Mouse (Mus musculus) midbrain, postnatal 0 days (tissue): ENCODE results near the gene Mob3c. TPM values are rescaled to one million over a fixed set of nuclear protein-coding genes. Genes with fewer than 3 reads are reported as not detected.

ENCODE experiments used
- ATAC-seq: fragments of 200-750 bp; cut with Nextera tagmentation; 2 replicates; pipeline ENCODE4 v1.8.0; 2017; ENCODE audit warnings: moderate number of reproducible peaks, mild to moderate bottlenecking, moderate TSS enrichment, moderate library complexity; ENCODE audit not compliant: low FRiP score
- DNase-seq: peaks from one replicate; pipeline ENCODE4 v3.0.0-alpha.2; 2015; ENCODE audit warnings: low spot score
- H3K27ac ChIP-seq: fragments of 300-500 bp; sonication (generic); 2 replicates; pipeline ENCODE4 v1.5.1; 2014; ENCODE audit warnings: low read depth, mild to moderate bottlenecking, low read length, mixed read lengths
- H3K27me3 ChIP-seq: fragments of 300-500 bp; sonication (generic); 2 replicates; pipeline ENCODE4 v1.6.1; 2014; ENCODE audit warnings: low read length, control low read depth, mixed read lengths; ENCODE audit not compliant: insufficient read depth
- H3K36me3 ChIP-seq: fragments of 300-500 bp; sonication (generic); 2 replicates; pipeline ENCODE4 v1.6.1; 2014; ENCODE audit warnings: low read length, control low read depth, mixed read lengths; ENCODE audit not compliant: insufficient read depth
- H3K4me1 ChIP-seq: fragments of 300-500 bp; sonication (generic); 2 replicates; pipeline ENCODE4 v1.6.1; 2014; ENCODE audit warnings: mild to moderate bottlenecking, control low read depth, antibody characterized with exemption, low read length, mixed read lengths; ENCODE audit not compliant: insufficient read depth
- H3K4me2 ChIP-seq: fragments of 300-500 bp; sonication (generic); 2 replicates; pipeline ENCODE4 v1.6.1; 2014; ENCODE audit warnings: low read depth, mild to moderate bottlenecking, low read length, mixed read lengths; ENCODE audit not compliant: poor library complexity, severe bottlenecking
- H3K4me3 ChIP-seq: fragments of 300-500 bp; sonication (generic); 2 replicates; pipeline ENCODE4 v1.5.1; 2014; ENCODE audit warnings: low read depth, mild to moderate bottlenecking, low read length, moderate library complexity
- H3K9ac ChIP-seq: fragments of 300-500 bp; sonication (generic); replicated peaks from 2 replicates; pipeline ENCODE4 v1.6.1; 2014; ENCODE audit warnings: mild to moderate bottlenecking, low read length, moderate library complexity, mixed read lengths; ENCODE audit not compliant: poor library complexity, severe bottlenecking
- H3K9me3 ChIP-seq: fragments of 300-500 bp; sonication (generic); 2 replicates; pipeline ENCODE4 v1.6.1; 2016; ENCODE audit warnings: low read length, control low read depth
- CTCF ChIP-seq: IDR thresholded peaks from 2 replicates; pipeline ENCODE4 v1.5.1; 2016; ENCODE audit warnings: antibody characterized with exemption, mild to moderate bottlenecking
- WGBS: fragments of 180-500 bp; shearing (Covaris S2); extraction: QIAGEN DNeasy Blood & Tissue Kit; methylation state at CpG from one replicate; pipeline ENCODE4 v1.1.7; 2014; 5-methylcytosine and 5-hydroxymethylcytosine counted together
- polyA plus RNA-seq: library from polyadenylated mRNA; unstranded; fragments of >200 nt; fragmentation: Nextera tagmentation; extraction: Ambion mirVana; gene quantifications from 2 replicates; pipeline ENCODE4 v1.2.1, GENCODE M21; 2015
- total RNA-seq: library from RNA; depleted of rRNA; stranded (reverse); fragments of >200 nt; gene quantifications from 2 replicates; pipeline ENCODE4 v1.2.3, GENCODE M21; 2014

Mob3c gene
- total and polyA plus RNA-seq, 2 experiments from 2014 or later = 3.1 to 12.1 TPM

DNA sequence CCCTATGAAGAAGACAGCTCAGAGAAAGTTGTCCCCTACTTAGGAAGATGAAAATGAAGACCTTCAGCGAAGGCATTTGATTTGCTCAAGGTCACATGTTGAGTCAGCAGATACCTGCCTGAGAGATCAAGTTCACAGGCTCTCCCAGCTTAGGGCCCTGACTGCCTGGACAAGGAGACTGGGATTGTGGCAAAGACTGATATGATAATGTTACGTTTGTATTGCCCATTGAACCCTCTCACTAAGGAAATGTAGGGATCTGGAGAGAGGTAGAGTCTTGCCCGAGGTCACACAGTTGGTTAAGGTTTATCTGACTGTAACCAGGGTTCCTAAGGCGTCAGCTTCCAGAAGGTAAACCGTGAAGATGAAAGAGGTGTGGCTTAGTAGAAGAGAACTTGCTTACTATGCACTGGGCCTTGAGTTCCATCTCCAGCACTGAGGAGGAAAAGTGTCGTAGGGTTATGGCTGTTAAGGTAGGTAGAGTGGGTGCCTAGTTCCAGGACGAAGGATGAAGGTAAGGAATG, 42.3 kb upstream of the Mob3c start:
- Histone ChIP-seq H3K4me3 (peak overlapping the region; percentile 71), H3K4me1 (peaks cover 6% of the 10 kb centered on the region; the same call in 1 of the 2 replicates), H3K9me3 (no peaks in the 10 kb centered on the region), H3K36me3 (peaks cover 6% of the 10 kb centered on the region; the same call in 1 of the 2 replicates), H3K27ac (no peak overlapping the region), H3K9ac (peak overlapping the region; percentile 78), H3K27me3 (no peaks in the 10 kb centered on the region), H3K4me2 (peak overlapping the region; percentile 62)
- ATAC-seq (0 out of 2 replicates have a peak, but pooled peaks have one; percentile 8), DNase-seq (no peak)
- WGBS = 60% methylated on average over 7 of the region's 7 CpGs
- TF ChIP-seq CTCF = no peak

DNA sequence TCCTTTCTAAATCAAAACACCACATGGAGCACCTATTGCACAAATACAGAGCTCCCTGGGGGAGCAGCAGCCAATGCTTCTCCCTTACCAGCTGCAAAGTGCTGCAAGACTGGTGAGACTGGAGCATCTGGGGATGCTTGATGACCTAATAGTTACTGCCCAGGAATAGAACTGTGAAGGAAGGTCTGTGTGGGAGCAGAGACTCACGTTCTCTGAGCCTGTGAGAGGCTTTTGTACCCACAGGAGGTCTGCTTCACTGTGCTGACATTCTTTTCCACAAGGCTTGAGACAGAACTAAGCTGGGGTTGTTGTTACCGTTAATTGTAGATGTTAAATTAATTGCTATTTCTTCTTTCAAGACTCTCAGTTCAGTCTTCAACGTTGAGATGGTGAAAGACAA, 37.0 kb upstream of the Mob3c start:
- WGBS = 90% methylated on average over 3 of the region's 3 CpGs
- Histone ChIP-seq H3K4me1 (peaks cover 2% of the 10 kb centered on the region; the same call in 1 of the 2 replicates), H3K9me3 (no peaks in the 10 kb centered on the region), H3K4me2 (no peak overlapping the region), H3K27me3 (no peaks in the 10 kb centered on the region), H3K27ac (no peak overlapping the region), H3K4me3 (no peak overlapping the region), H3K9ac (no peak overlapping the region), H3K36me3 (peaks cover 18% of the 10 kb centered on the region; the same call in 1 of the 2 replicates)
- ATAC-seq = no peak
- no peak for TF ChIP-seq CTCF
- DNase-seq = no peak

DNA sequence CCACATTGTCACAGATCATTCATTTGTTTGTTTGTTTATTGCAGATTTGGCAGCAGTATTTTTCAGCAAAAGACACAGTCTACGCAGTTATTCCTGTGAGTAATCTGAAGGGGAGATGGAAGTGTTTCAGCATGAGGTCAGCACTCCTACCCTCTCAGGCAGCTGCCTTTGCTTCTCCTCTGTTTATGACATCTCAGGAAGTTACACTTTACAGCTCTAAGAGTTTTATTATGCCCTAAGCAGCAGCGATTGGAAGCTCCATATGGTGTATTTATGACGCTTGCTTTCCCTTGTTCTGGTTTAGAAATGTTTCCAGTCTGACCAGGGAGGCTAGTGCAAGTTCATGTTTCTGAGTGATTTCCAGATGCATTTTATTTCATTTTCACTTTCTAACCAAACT, 32.5 kb upstream of the Mob3c start:
- Histone ChIP-seq H3K9me3 (no peaks in the 10 kb centered on the region), H3K27me3 (no peaks in the 10 kb centered on the region), H3K9ac (no peak overlapping the region), H3K36me3 (peaks cover 41% of the 10 kb centered on the region), H3K4me1 (no peaks in the 10 kb centered on the region), H3K27ac (no peak overlapping the region), H3K4me2 (no peak overlapping the region), H3K4me3 (no peak overlapping the region)
- TF ChIP-seq CTCF = no peak
- DNase-seq (no peak), ATAC-seq (no peak)
- WGBS = 91% methylated on average over 3 of the region's 3 CpGs

DNA sequence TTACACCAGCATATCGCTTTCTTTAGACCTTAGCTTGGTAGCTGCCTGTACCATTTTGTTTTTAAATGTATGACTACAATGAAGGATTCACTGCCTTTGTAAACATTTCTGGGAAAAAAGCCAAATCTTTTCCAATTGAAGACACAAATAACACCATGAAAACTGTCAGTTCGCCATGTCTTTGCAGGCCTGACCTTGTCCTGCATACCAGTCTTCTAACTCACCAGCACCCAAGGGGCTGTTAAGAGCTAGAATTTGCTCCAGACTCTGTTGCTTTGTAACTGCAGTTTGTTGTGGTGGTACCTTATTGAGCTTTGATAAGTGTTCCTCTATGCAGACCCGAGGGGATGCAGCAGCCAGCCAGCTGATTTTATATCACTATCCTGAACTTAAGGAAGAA, 27.9 kb upstream of the Mob3c start:
- Histone ChIP-seq H3K27ac (no peak overlapping the region), H3K4me3 (no peak overlapping the region), H3K27me3 (no peaks in the 10 kb centered on the region), H3K9ac (no peak overlapping the region), H3K4me2 (no peak overlapping the region), H3K36me3 (peaks cover 43% of the 10 kb centered on the region), H3K4me1 (no peaks in the 10 kb centered on the region), H3K9me3 (no peaks in the 10 kb centered on the region)
- no peak for TF ChIP-seq CTCF
- ATAC-seq (no peak), DNase-seq (peak; percentile 24)
- 74% methylated on average over 3 of the region's 3 CpGs for WGBS

DNA sequence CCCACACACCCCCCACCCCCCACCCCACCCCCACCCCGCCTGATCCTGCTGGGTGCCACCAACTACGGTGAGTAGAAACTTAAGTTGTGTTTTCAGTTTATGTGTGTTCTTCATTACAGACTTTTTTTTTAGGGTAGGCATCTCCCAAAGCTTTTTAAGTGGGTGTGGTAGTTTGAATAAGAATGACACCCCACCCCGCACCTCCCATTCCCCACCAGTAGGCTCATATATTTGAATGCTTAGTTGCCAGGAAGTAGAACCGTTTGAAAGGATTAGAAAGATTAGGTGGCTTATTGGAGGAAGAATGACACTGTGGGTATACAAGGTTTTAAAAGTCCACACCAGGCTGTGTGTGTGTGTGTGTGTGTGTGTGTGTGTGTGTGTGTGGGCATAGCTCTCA, 15.6 kb upstream of the Mob3c start:
- no peak for TF ChIP-seq CTCF
- no peak overlapping the region for H3K4me3 ChIP-seq
- no peaks in the 10 kb centered on the region for H3K27me3 ChIP-seq
- peaks cover 19% of the 10 kb centered on the region; the same call in 1 of the 2 replicates for H3K36me3 ChIP-seq
- H3K9me3 ChIP-seq = no peaks in the 10 kb centered on the region
- no peak overlapping the region for H3K9ac ChIP-seq
- H3K4me2 ChIP-seq = no peak overlapping the region
- ATAC-seq (no peak), DNase-seq (no peak)
- no peaks in the 10 kb centered on the region for H3K4me1 ChIP-seq
- WGBS = 78% methylated on average over 4 of the region's 4 CpGs
- H3K27ac ChIP-seq = no peak overlapping the region

DNA sequence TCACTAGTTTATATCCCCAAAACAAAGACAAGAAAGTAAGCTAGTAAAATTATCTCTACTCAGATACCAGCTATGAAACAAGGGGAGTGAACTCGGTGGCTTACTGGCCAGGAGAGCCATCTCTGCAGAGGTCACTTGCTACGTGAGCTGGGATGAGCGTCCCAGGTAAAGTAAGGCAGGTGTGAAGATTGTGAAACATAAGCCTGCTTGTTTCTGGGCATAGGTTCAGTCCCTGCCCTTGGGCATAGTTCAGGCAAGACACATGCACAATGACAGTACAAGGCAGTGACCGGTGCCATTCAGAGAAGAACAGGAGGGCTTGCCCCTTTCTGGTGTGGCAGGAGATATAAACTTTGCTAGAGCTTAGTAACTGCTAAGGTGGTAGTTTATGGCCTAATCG, 12.3 kb upstream of the Mob3c start:
- no peak for ATAC-seq
- no peak for TF ChIP-seq CTCF
- DNase-seq = no peak
- Histone ChIP-seq H3K27ac (no peak overlapping the region), H3K4me3 (no peak overlapping the region), H3K36me3 (peaks cover 19% of the 10 kb centered on the region; the same call in 1 of the 2 replicates), H3K27me3 (no peaks in the 10 kb centered on the region), H3K9me3 (no peaks in the 10 kb centered on the region), H3K9ac (no peak overlapping the region), H3K4me2 (no peak overlapping the region), H3K4me1 (no peaks in the 10 kb centered on the region)
- 95% methylated on average over 5 of the region's 5 CpGs for WGBS
